Mouse (Mus musculus) neural tube, embryonic 15.5 days (tissue): ENCODE measurements around the gene Tuba3b. TPM values are rescaled to one million over a fixed set of nuclear protein-coding genes. Genes with fewer than 3 reads are reported as not detected.
A peak's percentile ranks its signal among the peaks of the same experiment; 100 is the strongest.

Experiments
- ATAC-seq: fragments of 200-750 bp; cut with Nextera tagmentation; 2 replicates; pipeline ENCODE4 v1.8.0; 2017; ENCODE audit warnings: mild to moderate bottlenecking, moderate TSS enrichment, moderate library complexity; ENCODE audit not compliant: low FRiP score
- H3K27ac ChIP-seq: fragments of 300-500 bp; sonication (generic); replicated peaks from 2 replicates; pipeline ENCODE4 v1.5.1; 2015; ENCODE audit warnings: mild to moderate bottlenecking, inconsistent platforms
- H3K27me3 ChIP-seq: fragments of 300-500 bp; sonication (generic); replicated peaks from 2 replicates; pipeline ENCODE4 v1.6.1; 2015; ENCODE audit warnings: inconsistent platforms
- H3K36me3 ChIP-seq: fragments of 300-500 bp; sonication (generic); 2 replicates; pipeline ENCODE4 v1.6.1; 2015; ENCODE audit warnings: inconsistent platforms
- H3K4me1 ChIP-seq: fragments of 300-500 bp; sonication (generic); 2 replicates; pipeline ENCODE4 v1.6.1; 2015; ENCODE audit warnings: inconsistent platforms
- H3K4me2 ChIP-seq: fragments of 300-500 bp; sonication (generic); 2 replicates; pipeline ENCODE4 v1.6.1; 2015; ENCODE audit warnings: inconsistent platforms, mild to moderate bottlenecking, moderate library complexity
- H3K4me3 ChIP-seq: fragments of 300-500 bp; sonication (generic); replicated peaks from 2 replicates; pipeline ENCODE4 v1.5.1; 2015; ENCODE audit warnings: mild to moderate bottlenecking, inconsistent platforms
- H3K9ac ChIP-seq: fragments of 300-500 bp; sonication (generic); replicated peaks from 2 replicates; pipeline ENCODE4 v1.6.1; 2015; ENCODE audit warnings: mild to moderate bottlenecking, inconsistent platforms
- H3K9me3 ChIP-seq: fragments of 300-500 bp; sonication (generic); replicated peaks from 2 replicates; pipeline ENCODE4 v1.6.1; 2016; ENCODE audit warnings: inconsistent platforms
- WGBS: fragments of 180-500 bp; shearing (Covaris S2); methylation state at CpG from one replicate; pipeline ENCODE4 v1.1.7; 2015; ENCODE audit warnings: mixed read lengths; 5-methylcytosine and 5-hydroxymethylcytosine counted together
- polyA plus RNA-seq: library from polyadenylated mRNA; unstranded; fragments of >200 nt; fragmentation: Nextera tagmentation; extraction: Ambion mirVana; gene quantifications from 2 replicates; pipeline ENCODE4 v1.2.1, GENCODE M21; 2015

Tuba3b gene
- polyA plus RNA-seq, 1 experiment from 2014 or later = not detected

DNA sequence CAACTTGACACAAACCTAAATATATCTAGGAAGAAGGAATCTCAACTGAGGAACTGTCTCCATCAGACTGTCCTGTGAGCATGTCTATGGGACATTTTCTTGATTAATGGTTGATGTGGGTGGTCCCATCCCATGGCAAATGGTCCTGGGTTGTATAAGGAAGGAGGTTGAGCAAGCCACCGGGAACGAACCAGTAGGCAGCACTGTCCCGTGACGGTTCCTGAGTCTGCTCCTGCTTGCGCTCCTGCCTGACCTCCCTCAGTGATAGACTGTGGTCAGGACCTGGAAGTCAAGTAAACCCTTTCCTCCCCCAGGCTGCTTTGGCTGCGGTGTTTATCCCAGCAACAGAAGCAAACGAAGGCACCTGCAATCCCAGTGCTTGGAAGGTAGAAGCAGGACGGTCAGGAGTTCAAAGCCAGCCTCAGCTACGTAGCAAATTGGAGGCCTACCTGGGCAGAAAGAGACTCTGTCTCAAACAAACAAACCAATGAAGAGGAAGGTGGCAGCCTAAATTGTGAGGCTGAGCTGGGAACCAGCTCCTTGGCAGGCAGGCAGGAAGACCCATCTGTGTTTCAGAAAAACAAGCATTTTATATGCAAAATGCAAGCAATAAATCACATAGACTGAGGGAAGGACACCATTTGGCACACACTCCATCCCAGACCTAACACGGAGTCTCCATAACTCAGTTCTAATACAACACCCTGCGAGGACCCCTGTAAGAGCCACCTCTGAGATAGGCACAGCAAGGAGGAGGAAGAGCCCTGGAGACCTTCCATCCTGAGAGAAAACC is 24.9 kb upstream of the Tuba3b start:
- no peaks in the 10 kb centered on the region for H3K27me3 ChIP-seq
- H3K27ac ChIP-seq = no peak overlapping the region
- no peaks in the 10 kb centered on the region for H3K9me3 ChIP-seq
- WGBS = 68% methylated on average over 11 of the region's 11 CpGs
- peaks cover 14% of the 10 kb centered on the region for H3K4me1 ChIP-seq
- no peaks in the 10 kb centered on the region for H3K36me3 ChIP-seq
- H3K4me2 ChIP-seq = no peak overlapping the region
- no peak overlapping the region for H3K4me3 ChIP-seq
- no peak for ATAC-seq
- no peak overlapping the region for H3K9ac ChIP-seq

DNA sequence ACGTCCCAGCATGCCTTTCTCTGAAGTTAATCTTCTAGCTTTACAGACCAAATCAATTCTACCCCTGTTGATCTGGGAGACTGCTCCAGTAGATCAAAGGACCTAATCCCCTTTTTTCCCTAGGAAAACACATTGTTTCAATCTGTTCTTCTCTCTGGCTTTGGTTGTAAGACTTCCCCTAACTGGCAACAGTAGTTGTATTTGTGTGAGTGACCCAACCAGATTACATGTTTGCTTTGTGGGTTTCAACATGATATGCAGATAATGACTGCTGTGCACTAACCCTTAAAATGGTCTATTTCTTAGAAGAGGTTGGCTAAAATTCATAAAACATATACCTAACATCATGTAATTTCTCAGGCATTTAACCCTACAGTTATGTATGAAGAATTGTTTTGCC is 24.0 kb upstream of the Tuba3b start:
- no peak overlapping the region for H3K27ac ChIP-seq
- H3K4me3 ChIP-seq = no peak overlapping the region
- no peaks in the 10 kb centered on the region for H3K36me3 ChIP-seq
- H3K27me3 ChIP-seq = no peaks in the 10 kb centered on the region
- no peak overlapping the region for H3K4me2 ChIP-seq
- 80% methylated on average over 1 of the region's 1 CpGs for WGBS
- no peak for ATAC-seq
- peaks cover 14% of the 10 kb centered on the region for H3K4me1 ChIP-seq
- H3K9ac ChIP-seq = no peak overlapping the region
- H3K9me3 ChIP-seq = no peaks in the 10 kb centered on the region

DNA sequence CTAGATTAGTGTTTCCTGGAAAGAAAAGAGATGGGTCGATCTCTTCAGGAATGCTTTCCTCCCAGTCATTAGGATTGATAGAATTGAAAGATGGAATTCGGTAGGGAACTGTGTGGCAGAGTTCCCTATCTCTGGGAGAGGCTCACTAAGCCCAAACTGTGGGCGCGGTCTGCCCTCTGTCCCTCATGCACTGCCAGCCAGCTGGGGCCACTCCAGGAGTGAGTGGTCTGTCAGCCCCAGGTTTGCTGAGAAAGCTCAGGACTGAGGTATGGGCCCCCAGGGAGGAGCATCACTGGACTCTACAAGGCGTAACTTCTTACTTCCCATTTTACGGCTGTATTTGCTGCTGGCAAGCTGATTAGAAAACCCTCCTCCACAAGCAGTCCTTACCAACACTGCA is 23.5 kb upstream of the Tuba3b start:
- Histone ChIP-seq H3K4me2 (no peak overlapping the region), H3K9me3 (no peaks in the 10 kb centered on the region), H3K27ac (peak overlapping the region; percentile 33), H3K36me3 (no peaks in the 10 kb centered on the region), H3K4me1 (peaks cover 14% of the 10 kb centered on the region), H3K27me3 (no peaks in the 10 kb centered on the region), H3K4me3 (no peak overlapping the region), H3K9ac (no peak overlapping the region; the same call in 1 of the 2 replicates)
- no peak for ATAC-seq
- WGBS = 69% methylated on average over 6 of the region's 6 CpGs

DNA sequence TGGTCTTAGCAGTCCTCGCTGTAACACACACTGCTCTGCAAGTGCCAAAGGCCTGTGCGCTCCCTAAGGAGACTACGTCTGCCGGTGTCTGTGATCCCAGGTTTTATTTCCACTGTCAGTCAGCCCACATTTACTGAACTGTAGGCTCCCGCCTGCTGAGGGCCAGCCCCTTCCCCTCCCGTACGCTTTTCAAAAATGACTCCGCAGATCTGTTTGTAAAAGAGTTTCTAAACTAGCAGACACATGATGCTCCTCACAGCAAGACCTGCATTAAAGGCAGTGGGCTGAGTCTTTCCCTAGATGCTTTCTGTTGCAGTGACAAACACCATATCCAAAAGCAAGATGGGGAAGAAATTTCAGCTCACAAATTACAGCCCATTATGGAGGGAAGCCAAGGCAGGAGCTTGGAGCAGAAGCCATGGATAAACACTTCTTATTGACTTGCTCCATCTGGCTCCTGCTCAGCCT is 23.0 kb upstream of the Tuba3b start:
- WGBS = 35% methylated on average over 8 of the region's 8 CpGs
- ATAC-seq = no peak
- Histone ChIP-seq H3K4me3 (no peak overlapping the region), H3K36me3 (no peaks in the 10 kb centered on the region), H3K4me1 (peaks cover 14% of the 10 kb centered on the region), H3K27me3 (no peaks in the 10 kb centered on the region), H3K4me2 (no peak overlapping the region), H3K27ac (peak overlapping the region; percentile 33; the same call in 1 of the 2 replicates), H3K9me3 (no peaks in the 10 kb centered on the region), H3K9ac (no peak overlapping the region)

DNA sequence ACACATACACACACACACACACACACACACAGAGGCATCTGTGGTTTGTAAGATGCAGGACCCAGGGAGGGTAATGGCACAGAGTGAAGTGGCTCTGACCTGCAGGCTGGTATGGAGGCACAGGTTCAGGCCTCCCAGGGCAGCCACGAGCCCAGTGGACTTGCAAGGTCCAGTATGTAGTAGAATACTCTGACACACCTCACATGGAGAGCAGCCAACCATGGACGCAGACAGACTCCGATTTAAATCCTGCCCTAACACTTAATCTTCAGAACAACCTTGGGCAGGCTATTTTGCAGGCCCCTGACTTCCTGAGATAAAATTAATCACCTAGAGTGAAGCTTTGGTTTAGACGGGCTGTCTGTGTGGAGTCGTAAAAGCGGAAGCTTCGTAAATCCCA is 21.6 kb upstream of the Tuba3b start:
- 42% methylated on average over 7 of the region's 7 CpGs for WGBS
- Histone ChIP-seq H3K4me1 (peaks cover 14% of the 10 kb centered on the region), H3K9me3 (no peaks in the 10 kb centered on the region), H3K27ac (no peak overlapping the region), H3K27me3 (no peaks in the 10 kb centered on the region), H3K4me3 (no peak overlapping the region), H3K4me2 (no peak overlapping the region), H3K9ac (no peak overlapping the region), H3K36me3 (no peaks in the 10 kb centered on the region)
- ATAC-seq = no peak

DNA sequence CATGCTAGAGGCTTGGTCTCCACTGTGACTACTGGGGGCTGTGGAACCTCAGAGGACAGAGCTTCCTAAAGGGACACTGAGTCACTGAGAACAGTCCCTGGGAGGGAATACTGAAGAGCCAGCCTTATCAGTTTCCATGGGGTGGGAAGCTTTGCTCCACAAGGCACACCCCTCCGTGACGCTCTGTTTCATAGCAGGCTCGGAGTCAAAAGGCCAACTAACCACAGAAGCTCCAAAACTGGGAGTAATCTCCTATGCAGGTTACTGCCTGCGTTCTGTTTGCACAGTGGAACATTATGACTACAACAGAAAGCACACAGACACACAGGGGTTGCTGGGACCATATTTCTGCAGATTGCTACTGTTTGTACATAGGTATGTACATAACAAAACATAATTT is 19.7 kb upstream of the Tuba3b start:
- no peak overlapping the region for H3K27ac ChIP-seq
- WGBS = 88% methylated on average over 4 of the region's 4 CpGs
- H3K9ac ChIP-seq = no peak overlapping the region
- peaks cover 14% of the 10 kb centered on the region for H3K4me1 ChIP-seq
- H3K4me3 ChIP-seq = no peak overlapping the region
- no peaks in the 10 kb centered on the region for H3K27me3 ChIP-seq
- no peaks in the 10 kb centered on the region for H3K36me3 ChIP-seq
- ATAC-seq = no peak
- H3K9me3 ChIP-seq = no peaks in the 10 kb centered on the region
- no peak overlapping the region for H3K4me2 ChIP-seq

DNA sequence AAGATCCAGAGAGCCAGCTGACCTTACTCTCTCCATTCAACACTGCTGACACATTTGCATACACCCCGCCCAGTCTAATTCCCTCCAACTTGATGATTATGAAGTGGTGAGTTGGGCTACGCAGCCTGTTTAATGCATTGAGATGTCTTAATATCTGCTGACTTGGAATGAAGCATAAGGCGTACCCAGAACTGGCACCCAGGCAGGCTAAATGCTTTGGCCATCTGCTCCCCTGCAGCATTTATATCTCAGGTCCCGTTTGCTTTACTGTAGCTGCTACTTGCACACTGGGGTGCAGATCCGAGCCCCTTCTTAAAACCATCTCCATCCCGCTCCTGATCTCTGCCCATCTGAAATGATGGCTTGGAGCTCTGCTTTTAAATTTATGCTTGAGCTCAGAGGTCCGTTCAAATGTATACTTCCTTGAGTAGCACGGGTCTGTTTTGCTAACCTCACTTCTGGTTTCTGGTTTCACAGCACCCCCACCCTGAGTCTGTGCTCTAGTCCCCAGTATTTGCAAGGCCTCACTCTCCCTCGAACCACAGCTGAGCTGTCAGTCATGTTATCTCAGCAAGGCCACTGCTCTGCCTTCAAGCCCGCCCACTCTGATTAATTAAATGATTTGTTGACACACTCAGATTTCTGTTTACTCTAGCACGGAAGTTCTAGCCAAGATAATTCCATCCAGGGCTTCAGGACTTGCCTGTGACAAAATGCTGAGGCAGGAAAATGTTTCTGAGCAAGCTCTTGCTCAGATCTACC is 16.6 kb upstream of the Tuba3b start:
- no peaks in the 10 kb centered on the region for H3K9me3 ChIP-seq

DNA sequence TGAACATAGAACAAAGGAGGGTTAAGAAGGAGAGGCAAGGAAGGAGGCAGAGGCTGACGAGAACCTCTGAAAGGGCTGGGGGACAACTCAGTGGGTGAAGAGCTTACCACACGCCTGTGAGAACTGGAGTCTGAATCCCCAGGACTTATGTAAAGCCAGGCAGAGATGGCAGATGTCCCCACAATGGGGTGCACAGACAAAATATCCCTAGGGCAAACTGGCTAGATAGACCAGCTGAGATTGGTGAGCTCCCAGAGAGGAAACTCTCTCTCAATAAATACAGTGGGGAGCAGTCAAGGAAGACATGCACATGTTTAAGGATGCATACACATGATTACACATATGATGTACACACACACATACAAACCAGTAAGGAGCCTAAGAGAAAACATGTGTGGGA is 11.4 kb upstream of the Tuba3b start:
- 33% methylated on average over 2 of the region's 2 CpGs for WGBS
- ATAC-seq = no peak
- H3K4me1 ChIP-seq = peaks cover 8% of the 10 kb centered on the region
- H3K9ac ChIP-seq = no peak overlapping the region
- no peaks in the 10 kb centered on the region for H3K9me3 ChIP-seq
- 0 out of 2 replicates have a peak overlapping the region, but pooled peaks have one; percentile 18 for H3K27ac ChIP-seq
- no peaks in the 10 kb centered on the region for H3K27me3 ChIP-seq
- no peak overlapping the region for H3K4me2 ChIP-seq
- no peaks in the 10 kb centered on the region for H3K36me3 ChIP-seq
- no peak overlapping the region for H3K4me3 ChIP-seq

More for the DNA sequence above, 16.6 kb upstream of the Tuba3b start:
- H3K4me3 ChIP-seq = no peak overlapping the region
- H3K4me1 ChIP-seq = peaks cover 4% of the 10 kb centered on the region
- no peak overlapping the region for H3K9ac ChIP-seq
- no peak for ATAC-seq
- 69% methylated on average over 11 of the region's 11 CpGs for WGBS
- no peaks in the 10 kb centered on the region for H3K27me3 ChIP-seq
- H3K27ac ChIP-seq = no peak overlapping the region
- H3K4me2 ChIP-seq = no peak overlapping the region
- no peaks in the 10 kb centered on the region for H3K36me3 ChIP-seq

DNA sequence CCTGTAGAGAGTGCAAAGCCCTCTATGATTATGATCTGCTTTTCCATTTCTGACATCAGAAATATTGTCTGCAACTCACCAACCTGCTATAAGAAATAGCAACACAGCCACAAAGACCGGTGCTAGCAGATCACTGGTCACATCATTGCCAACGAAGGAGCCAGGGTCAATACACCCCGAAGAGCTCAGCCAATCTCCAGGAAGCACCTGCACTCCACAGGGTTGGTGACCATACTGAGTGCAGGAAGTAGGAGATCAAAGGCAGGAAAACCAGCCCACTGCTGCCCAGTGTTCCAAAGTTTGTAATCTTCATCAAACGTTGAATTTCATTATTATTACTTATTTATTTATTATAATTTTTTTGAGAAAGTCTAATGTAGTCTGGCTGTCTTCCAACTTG is 10.9 kb upstream of the Tuba3b start:
- Histone ChIP-seq H3K9ac (no peak overlapping the region), H3K4me2 (no peak overlapping the region), H3K27ac (0 out of 2 replicates have a peak overlapping the region, but pooled peaks have one; percentile 18), H3K4me1 (peaks cover 8% of the 10 kb centered on the region), H3K27me3 (no peaks in the 10 kb centered on the region), H3K36me3 (no peaks in the 10 kb centered on the region), H3K4me3 (no peak overlapping the region), H3K9me3 (no peaks in the 10 kb centered on the region)
- 70% methylated on average over 4 of the region's 4 CpGs for WGBS
- ATAC-seq = no peak

DNA sequence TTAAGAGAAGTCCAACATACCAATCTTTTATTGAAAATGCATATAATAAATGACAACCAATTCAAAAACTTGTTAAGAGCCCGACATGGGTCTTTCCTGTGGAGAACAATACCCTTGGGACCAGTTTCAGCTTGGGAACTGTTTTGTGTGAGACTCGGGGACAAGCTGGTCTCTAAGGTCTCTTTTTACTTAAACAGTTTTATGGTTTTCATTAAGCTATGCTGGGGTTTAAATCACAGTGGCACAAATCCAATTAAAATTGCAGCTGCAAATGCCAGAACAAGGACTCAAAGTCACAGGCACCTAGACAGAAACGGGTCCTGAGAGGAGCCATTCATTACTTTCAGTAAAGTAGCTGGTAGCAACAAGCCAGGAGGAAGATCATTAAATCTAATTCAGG is 10.4 kb upstream of the Tuba3b start:
- Histone ChIP-seq H3K9me3 (no peaks in the 10 kb centered on the region), H3K4me2 (no peak overlapping the region), H3K9ac (no peak overlapping the region), H3K4me3 (no peak overlapping the region), H3K27me3 (no peaks in the 10 kb centered on the region), H3K27ac (peak overlapping the region; percentile 28; the same call in 1 of the 2 replicates), H3K36me3 (no peaks in the 10 kb centered on the region), H3K4me1 (peaks cover 8% of the 10 kb centered on the region)
- 5% methylated on average over 3 of the region's 3 CpGs for WGBS
- no peak for ATAC-seq

DNA sequence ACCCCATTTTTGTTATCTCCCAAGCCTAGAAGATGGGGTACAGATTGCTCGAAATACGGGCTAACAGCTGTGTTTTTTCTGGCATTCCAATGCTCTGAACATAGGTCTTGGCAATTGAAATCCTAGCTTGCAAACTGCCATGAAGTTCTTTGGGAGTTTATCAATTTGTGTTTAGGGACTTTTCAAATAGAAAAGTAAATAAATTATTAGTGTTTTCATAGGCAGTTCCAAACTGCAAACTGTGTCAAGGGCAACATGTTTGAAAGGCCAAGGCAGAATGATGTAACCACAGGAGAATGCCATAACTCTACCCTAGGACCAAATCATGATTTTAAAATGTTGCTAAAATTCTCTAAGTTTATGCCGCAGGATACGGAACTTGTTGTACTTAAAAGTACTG is 7.8 kb upstream of the Tuba3b start:
- H3K4me2 ChIP-seq = no peak overlapping the region
- H3K9me3 ChIP-seq = no peaks in the 10 kb centered on the region
- H3K27ac ChIP-seq = no peak overlapping the region
- no peak overlapping the region for H3K4me3 ChIP-seq
- H3K27me3 ChIP-seq = no peaks in the 10 kb centered on the region
- peaks cover 8% of the 10 kb centered on the region for H3K4me1 ChIP-seq
- H3K9ac ChIP-seq = no peak overlapping the region
- no peak for ATAC-seq
- WGBS = 93% methylated on average over 4 of the region's 4 CpGs
- H3K36me3 ChIP-seq = no peaks in the 10 kb centered on the region

DNA sequence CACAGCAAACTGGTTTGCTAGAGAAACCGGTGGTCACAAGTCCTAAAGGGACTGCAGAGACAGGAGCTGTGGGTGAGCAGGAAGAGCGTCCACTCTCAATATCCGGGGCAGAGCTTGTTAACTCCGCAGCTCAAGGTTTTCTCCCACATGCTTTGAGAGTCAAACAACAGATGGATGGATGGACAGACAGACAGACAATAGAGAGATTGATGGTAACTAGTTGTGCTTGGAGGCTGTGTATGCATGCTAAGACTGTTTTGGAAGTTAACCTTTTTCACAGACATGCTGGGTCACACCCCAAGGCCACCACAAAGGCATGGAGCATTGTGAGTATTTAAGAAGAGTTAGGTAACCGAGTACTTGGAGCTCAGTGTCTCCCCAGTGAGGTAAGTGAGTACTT is 6.9 kb upstream of the Tuba3b start:
- WGBS = 88% methylated on average over 5 of the region's 5 CpGs

More for the DNA sequence above, 6.9 kb upstream of the Tuba3b start:
- Histone ChIP-seq H3K36me3 (no peaks in the 10 kb centered on the region), H3K9ac (no peak overlapping the region), H3K27ac (no peak overlapping the region), H3K4me1 (peaks cover 8% of the 10 kb centered on the region), H3K9me3 (no peaks in the 10 kb centered on the region), H3K4me3 (no peak overlapping the region), H3K4me2 (no peak overlapping the region), H3K27me3 (no peaks in the 10 kb centered on the region)
- no peak for ATAC-seq
